8 mouse cellular contexts compared by ENCODE assay signal in the genomic region with DNA sequence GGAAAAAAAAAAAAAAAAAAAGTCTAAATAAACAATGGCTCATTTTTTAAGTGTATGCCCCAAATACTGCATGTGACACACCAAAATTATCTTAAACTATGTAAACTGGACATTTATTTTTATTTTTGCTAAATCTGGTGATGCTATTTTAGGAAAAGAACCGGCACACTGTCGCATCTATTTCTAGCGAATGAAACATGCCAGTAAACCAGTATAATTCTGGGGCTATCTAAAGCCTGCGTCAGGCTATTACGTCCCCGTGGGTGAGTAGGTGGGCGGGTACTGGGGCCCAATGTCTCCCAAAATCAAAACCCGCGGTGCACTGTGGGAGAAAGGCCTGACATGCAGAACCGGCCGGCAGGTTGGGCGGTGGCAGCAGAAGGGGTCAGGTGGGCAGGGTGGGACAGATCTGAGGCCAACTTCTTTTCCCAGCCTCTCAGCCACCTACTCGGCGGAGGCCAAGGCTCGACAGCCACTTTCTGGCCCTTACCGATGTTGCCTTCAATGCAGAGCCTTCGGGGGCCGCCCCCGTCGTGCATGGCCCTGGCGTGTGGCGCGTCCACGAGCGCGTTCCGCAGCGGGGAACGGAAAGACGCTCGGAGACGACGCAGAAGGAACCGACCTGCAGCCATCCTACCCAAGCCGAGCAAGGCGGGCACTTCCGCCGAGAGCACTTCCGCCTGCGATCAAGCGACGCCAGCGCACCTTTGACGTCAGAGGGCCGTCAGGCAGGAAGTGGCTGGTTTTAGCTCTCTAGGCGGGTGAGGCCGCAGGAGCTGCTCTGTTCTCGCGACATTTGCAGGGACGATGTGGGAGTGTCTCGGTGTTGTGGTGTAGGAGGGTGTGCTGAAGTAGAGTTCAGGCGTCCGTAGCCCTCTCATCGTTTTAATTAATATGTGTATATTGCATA. TPM values are rescaled to one million over a fixed set of nuclear protein-coding genes. Genes with fewer than 3 reads are reported as not detected.
DNase-seq lines count a peak whose midpoint lies in the region; ATAC-seq and TF ChIP-seq lines count a peak whose summit lies in the region.

Dguok (minus strand) TSS at position 712 of the 910 bp plus-strand sequence.

- peak within 1 kb of the TSS; percentile 81 for H3K4me2 ChIP-seq in heart, embryonic 11.5 days
- peak within 1 kb of the TSS; percentile 78 for H3K4me2 ChIP-seq in kidney, embryonic 16.5 days (replicated peaks; ENCODE audit: low read depth, low read length)
- H3K4me2 ChIP-seq in myocyte (ENCODE audit: low read depth), result peak within 1 kb of the TSS; percentile 96

- peaks cover 6% of the 10 kb centered on the region for H3K79me3 ChIP-seq in C2C12 (ENCODE audit: low read depth)

- H3K27me3 ChIP-seq in C2C12 (ENCODE audit: control insufficient read depth, insufficient read depth, insufficient read length) (no peaks in the 10 kb centered on the region), myocyte (ENCODE audit: control insufficient read depth, insufficient read depth, insufficient read length) (no peaks in the 10 kb centered on the region)
- H3K27me3 ChIP-seq in erythroblast, embryonic 14.5 days (ENCODE audit: control insufficient read depth), result no peaks in the 10 kb centered on the region
- H3K27me3 ChIP-seq in heart, embryonic 11.5 days (ENCODE audit: control insufficient read depth, insufficient read depth, low read length), result no peaks in the 10 kb centered on the region
- H3K27me3 ChIP-seq in kidney, embryonic 16.5 days (ENCODE audit: insufficient read depth, low read length), result no peaks in the 10 kb centered on the region
- H3K27me3 ChIP-seq in liver, adult 2 months (ENCODE audit: control insufficient read depth, insufficient read depth, low read length), result no peaks in the 10 kb centered on the region
- H3K27me3 ChIP-seq in splenic B cell, adult 2 months (ENCODE audit: control insufficient read depth, insufficient read depth, low read length, poor library complexity, severe bottlenecking), result no peaks in the 10 kb centered on the region

- H3K9me3 ChIP-seq in erythroblast, embryonic 14.5 days (ENCODE audit: control insufficient read depth, low read length), result no peaks in the 10 kb centered on the region
- H3K9me3 ChIP-seq in heart, embryonic 11.5 days (replicated peaks; ENCODE audit: control insufficient read depth, low read length), result no peaks in the 10 kb centered on the region
- no peaks in the 10 kb centered on the region for H3K9me3 ChIP-seq in kidney, embryonic 16.5 days (ENCODE audit: low read length)

- H3K79me2 ChIP-seq in C2C12 (ENCODE audit: control insufficient read depth, insufficient read depth) (peaks cover 46% of the 10 kb centered on the region), myocyte (ENCODE audit: control insufficient read depth, insufficient read depth) (peaks cover 16% of the 10 kb centered on the region)
- peaks cover 6% of the 10 kb centered on the region; the same call in 1 of the 2 replicates for H3K79me2 ChIP-seq in liver, adult 2 months (ENCODE audit: control insufficient read depth, insufficient read depth, low read length)

- under 1% methylated on average over 54 of the region's 54 CpGs for WGBS in heart, embryonic 11.5 days (ENCODE audit: insufficient replicate concordance)
- 0% methylated on average over 54 of the region's 54 CpGs for WGBS in kidney, embryonic 16.5 days
- WGBS in liver, adult 2 months, result under 1% methylated on average over 54 of the region's 54 CpGs

- 0 out of 2 replicates have a peak, but pooled peaks have one; percentile 72 for TF ChIP-seq POLR2A in brain, embryonic 14.5 days (IDR thresholded peaks at IDR 0.05; ENCODE audit: borderline replicate concordance, extremely low read depth, insufficient read depth, insufficient read length, poor library complexity, severe bottlenecking)
- peak; percentile 84 for TF ChIP-seq POLR2A in liver, adult 2 months (IDR thresholded peaks at IDR 0.05; ENCODE audit: extremely low read depth, insufficient read depth, low read length)
- TF ChIP-seq POLR2A in myocyte (IDR thresholded peaks at IDR 0.05; ENCODE audit: insufficient read length, low read depth), result peak; percentile 86

- H3ac ChIP-seq in C2C12 (ENCODE audit: control insufficient read depth, insufficient read length, low read depth), result peak within 1 kb of the TSS; percentile 93
- H3ac ChIP-seq in myocyte (ENCODE audit: control insufficient read depth, insufficient read length), result peak within 1 kb of the TSS; percentile 35

- peak within 1 kb of the TSS; percentile 98 for H3K27ac ChIP-seq in heart, embryonic 11.5 days (ENCODE audit: low read depth, low read length)
- H3K27ac ChIP-seq in kidney, embryonic 16.5 days (ENCODE audit: low read length), result peak within 1 kb of the TSS; percentile 96
- H3K27ac ChIP-seq in liver, adult 2 months (replicated peaks; ENCODE audit: insufficient read depth, low read depth, low read length), result peak within 1 kb of the TSS; percentile 73

- H3K36me3 ChIP-seq in C2C12 (ENCODE audit: control insufficient read depth, insufficient read depth) (no peaks in the 10 kb centered on the region), myocyte (ENCODE audit: control insufficient read depth, insufficient read depth) (no peaks in the 10 kb centered on the region)
- peaks cover 11% of the 10 kb centered on the region for H3K36me3 ChIP-seq in erythroblast, embryonic 14.5 days (ENCODE audit: control insufficient read depth)
- no peaks in the 10 kb centered on the region for H3K36me3 ChIP-seq in heart, embryonic 11.5 days (ENCODE audit: control insufficient read depth, insufficient read depth, low read length)
- no peaks in the 10 kb centered on the region for H3K36me3 ChIP-seq in kidney, embryonic 16.5 days (ENCODE audit: insufficient read depth, low read length)
- no peaks in the 10 kb centered on the region for H3K36me3 ChIP-seq in liver, adult 2 months (ENCODE audit: control insufficient read depth, insufficient read depth, low read length)
- H3K36me3 ChIP-seq in splenic B cell, adult 2 months (ENCODE audit: control insufficient read depth, insufficient read depth, low read length, poor library complexity, severe bottlenecking), result no peaks in the 10 kb centered on the region

- peaks cover 49% of the 10 kb centered on the region for H3K4me1 ChIP-seq in erythroblast, embryonic 14.5 days (ENCODE audit: control insufficient read depth)
- peaks cover 14% of the 10 kb centered on the region; the same call in 1 of the 2 replicates for H3K4me1 ChIP-seq in heart, embryonic 11.5 days (ENCODE audit: control insufficient read depth, insufficient read depth, low read length)
- H3K4me1 ChIP-seq in kidney, embryonic 16.5 days (ENCODE audit: insufficient read depth, low read length), result peaks cover 17% of the 10 kb centered on the region
- H3K4me1 ChIP-seq in liver, adult 2 months (ENCODE audit: control insufficient read depth, insufficient read depth, low read length), result peaks cover 5% of the 10 kb centered on the region; the same call in 1 of the 2 replicates

- peak; percentile 96 for ATAC-seq in heart, embryonic 11.5 days (replicated peaks; ENCODE audit: insufficient number of reproducible peaks, low FRiP score, low TSS enrichment)
- peak; percentile 99 for ATAC-seq in kidney, embryonic 16.5 days (ENCODE audit: low FRiP score, low TSS enrichment)

- peak within 1 kb of the TSS; percentile 93 for H3K9ac ChIP-seq in heart, embryonic 11.5 days (ENCODE audit: low read depth, low read length)
- peak within 1 kb of the TSS; percentile 88 for H3K9ac ChIP-seq in kidney, embryonic 16.5 days (replicated peaks; ENCODE audit: low read length)
- peak within 1 kb of the TSS; percentile 85 for H3K9ac ChIP-seq in liver, adult 2 months (ENCODE audit: low read depth, low read length)

- no peak for TF ChIP-seq CTCF in C2C12 (IDR thresholded peaks at IDR 0.05; ENCODE audit: control insufficient read depth, insufficient read depth, insufficient read length)
- TF ChIP-seq CTCF in brain, embryonic 14.5 days (IDR thresholded peaks at IDR 0.05; ENCODE audit: borderline replicate concordance, extremely low read depth, insufficient read depth, insufficient read length), result no peak
- no peak for TF ChIP-seq CTCF in liver, adult 2 months (IDR thresholded peaks at IDR 0.05; ENCODE audit: low read depth, low read length)

- DNase-seq in brain, embryonic 14.5 days (ENCODE audit: low read depth), result peak; percentile 100
- DNase-seq in liver, adult 2 months (ENCODE audit: extremely low read depth, low read depth, low spot score), result peak; percentile 94
- peak; percentile 100 for DNase-seq in splenic B cell, adult 2 months (ENCODE audit: low read depth, low spot score)

- peak within 1 kb of the TSS; percentile 60 for H3K4me3 ChIP-seq in C2C12 (ENCODE audit: insufficient read depth, poor library complexity, severe bottlenecking)
- H3K4me3 ChIP-seq in erythroblast, embryonic 14.5 days (replicated peaks), result peak within 1 kb of the TSS; percentile 76
- peak within 1 kb of the TSS; percentile 77 for H3K4me3 ChIP-seq in heart, embryonic 11.5 days (ENCODE audit: low read depth, low read length)
- H3K4me3 ChIP-seq in kidney, embryonic 16.5 days (ENCODE audit: low read length), result peak within 1 kb of the TSS; percentile 84
- H3K4me3 ChIP-seq in liver, adult 2 months (ENCODE audit: insufficient read depth, low read depth, low read length), result peak within 1 kb of the TSS; percentile 78
- H3K4me3 ChIP-seq in myocyte, result peak within 1 kb of the TSS; percentile 42

TF ChIP-seq in C2C12, 6 proteins besides CTCF, POLR2A, EP300 and RAD21:
- no peak for TF ChIP-seq FOSL1 (IDR thresholded peaks at IDR 0.05; ENCODE audit: insufficient read depth, low read length, poor library complexity, severe bottlenecking)
- TF ChIP-seq MAX (IDR thresholded peaks at IDR 0.05), result peak; percentile 59

TF ChIP-seq in myocyte, 11 proteins besides CTCF, POLR2A, EP300 and RAD21 (continues in another document):
- peak in 1 of 3 experiments; percentile 17 for TF ChIP-seq MYOD1 (IDR thresholded peaks at IDR 0.05; ENCODE audit: control insufficient read depth in 1 of 3, insufficient read length in 2 of 3, low read depth in 2 of 3)
- TF ChIP-seq POLR2AphosphoS2 (IDR thresholded peaks at IDR 0.05; ENCODE audit: insufficient read length, low read depth), result peak; percentile 84
- peak; percentile 6 for TF ChIP-seq REST (IDR thresholded peaks at IDR 0.05; ENCODE audit: insufficient read depth, insufficient read length)
- TF ChIP-seq MYOG (IDR thresholded peaks at IDR 0.05; ENCODE audit: control insufficient read depth in 1 of 3, insufficient read depth in 1 of 3, insufficient read length in 2 of 3, low read depth in 2 of 3), result peak in 2 of 3 experiments; percentile 3 to 60
- no peak for TF ChIP-seq USF1 (IDR thresholded peaks at IDR 0.05; ENCODE audit: low read depth)
- no peak for TF ChIP-seq MAX (IDR thresholded peaks at IDR 0.05; ENCODE audit: low read depth)
- TF ChIP-seq TCF12 (IDR thresholded peaks at IDR 0.05; ENCODE audit: insufficient read depth, poor library complexity, severe bottlenecking), result no peak

RNA-seq across cellular contexts. Expression of gene Dguok, which starts in this region (rescaled TPM):
- polyA plus RNA-seq in C2C12 (2012; fragmentation: generic; extraction: Trizol), result 27.6 TPM
- 66.6 and 91.6 TPM in 2 replicates for polyA plus RNA-seq in brain, embryonic 14.5 days (2012; rRNA removed)
- 1.2 and 1.3 TPM in 2 replicates for polyA plus RNA-seq in erythroblast, embryonic 14.5 days (2012)
- 47.9 and 54.3 TPM in 2 replicates for polyA plus RNA-seq in heart, embryonic 11.5 days (2014; fragmentation: Nextera tagmentation; extraction: Ambion mirVana)
- polyA plus RNA-seq in kidney, embryonic 16.5 days (2015; fragmentation: Nextera tagmentation; extraction: Ambion mirVana), result 85.8 and 95.8 TPM in 2 replicates
- 17.4 and 21.8 TPM in 2 replicates for total RNA-seq in liver, adult 2 months (2014; rRNA removed)
- 23.5 and 24.9 TPM in 2 replicates for polyA plus RNA-seq in liver, adult 2 months (2012; rRNA removed)
- polyA plus RNA-seq in myocyte (2012; fragmentation: generic; extraction: Trizol), result 28.6 TPM

Comparison
In these comparisons a context has a peak if more than half of its experiments do, and no peak if none do; other contexts are left out.
1. Peak in every context shown above with its lines: DNase-seq, ATAC-seq, H3K4me3 ChIP-seq and H3K27ac ChIP-seq.
2. RNA of gene Dguok (polyA plus RNA-seq): 85.8 to 95.8 TPM in kidney, embryonic 16.5 days, 66.6 to 91.6 TPM in brain, embryonic 14.5 days, 47.9 to 54.3 TPM in heart, embryonic 11.5 days, 28.6 TPM in myocyte (single experiment), 27.6 TPM in C2C12 (single experiment) and 23.5 to 24.9 TPM in liver, adult 2 months; 1.2 to 1.3 TPM in erythroblast, embryonic 14.5 days; every median in the first group is over 10 times any median in the second.